Mouse (Mus musculus): ENCODE data around the gene Gpc3.

- TF ChIP-seq POLR2A (IDR thresholded peaks at IDR 0.05; ENCODE audit: borderline replicate concordance, low read depth, low read length) (no peak), CTCF (IDR thresholded peaks at IDR 0.05; ENCODE audit: low read depth, low read length) (no peak)
Observed at GRCm38 (mm10) chrX:52537282-52537681, 76.5 kb downstream of the Gpc3 start.
